Mouse (Mus musculus): ENCODE data around the gene Tomt. TPM values are rescaled to one million over a fixed set of nuclear protein-coding genes. Genes with fewer than 3 reads are reported as not detected.
A peak's percentile ranks its signal among the peaks of the same experiment; 100 is the strongest.
"Not testable (repeated sequence)": the region's sequence is repeated elsewhere in the genome, so short reads cannot be mapped to it uniquely, and the experiment has no call there.

The Tomt gene
- polyA plus RNA-seq, 1 experiment, result 0.07 TPM

GRCm38 (mm10) chr7:101932551-101932950 is 26.4 kb upstream of the Tomt start:
- H3K36me3 ChIP-seq (ENCODE audit: control insufficient read depth, insufficient read depth, low read length), result no peaks in the 10 kb centered on the region
- no peak overlapping the region for H3K4me3 ChIP-seq (ENCODE audit: extremely low read depth, insufficient read depth, insufficient read length)
- 91% methylated on average over 1 of the region's 1 CpGs for WGBS
- H3K4me1 ChIP-seq (ENCODE audit: control insufficient read depth, insufficient read depth, insufficient read length), result peaks cover 2% of the 10 kb centered on the region
- H3K27ac ChIP-seq (ENCODE audit: insufficient read depth, low read length), result no peak overlapping the region
- DNase-seq (ENCODE audit: low read depth in 1 of 2, low spot score in 2 of 2), result no peak
- no peaks in the 10 kb centered on the region for H3K27me3 ChIP-seq (ENCODE audit: control insufficient read depth, insufficient read depth, low read length)
- TF ChIP-seq POLR2A (IDR thresholded peaks at IDR 0.05; ENCODE audit: low read depth, low read length) (no peak), CTCF (IDR thresholded peaks at IDR 0.05; ENCODE audit: extremely low read depth, insufficient read depth, insufficient read length, insufficient replicate concordance) (no peak)

- DNase-seq (ENCODE audit: low read depth in 1 of 2, low spot score in 2 of 2), result no peak
- no peak for TF ChIP-seq POLR2A (IDR thresholded peaks at IDR 0.05; ENCODE audit: low read depth, low read length)
- TF ChIP-seq CTCF (IDR thresholded peaks at IDR 0.05; ENCODE audit: extremely low read depth, insufficient read depth, insufficient read length, insufficient replicate concordance), result no peak
These were observed 21.9 kb upstream of the Tomt start for GRCm38 (mm10) chr7:101928093-101928492.

GRCm38 (mm10) chr7:101925892-101926291 is 19.7 kb upstream of the Tomt start:
- H3K27ac ChIP-seq (ENCODE audit: insufficient read depth, low read length); DNase-seq (ENCODE audit: low read depth in 1 of 2, low spot score in 2 of 2); H3K4me1 ChIP-seq (ENCODE audit: control insufficient read depth, insufficient read depth, insufficient read length); H3K27me3 ChIP-seq (ENCODE audit: control insufficient read depth, insufficient read depth, low read length); H3K36me3 ChIP-seq (ENCODE audit: control insufficient read depth, insufficient read depth, low read length); H3K4me3 ChIP-seq (ENCODE audit: extremely low read depth, insufficient read depth, insufficient read length): not testable (repeated sequence)

More at GRCm38 (mm10) chr7:101928093-101928492, 21.9 kb upstream of the Tomt start:
- H3K4me3 ChIP-seq (ENCODE audit: extremely low read depth, insufficient read depth, insufficient read length), result no peak overlapping the region
- H3K4me1 ChIP-seq (ENCODE audit: control insufficient read depth, insufficient read depth, insufficient read length), result no peaks in the 10 kb centered on the region; the same call in 1 of the 2 replicates
- H3K36me3 ChIP-seq (ENCODE audit: control insufficient read depth, insufficient read depth, low read length), result no peaks in the 10 kb centered on the region
- 86% methylated on average over 3 of the region's 3 CpGs for WGBS
- H3K27ac ChIP-seq (ENCODE audit: insufficient read depth, low read length), result no peak overlapping the region
- H3K27me3 ChIP-seq (ENCODE audit: control insufficient read depth, insufficient read depth, low read length), result no peaks in the 10 kb centered on the region

GRCm38 (mm10) chr7:101918071-101918470 is 11.9 kb upstream of the Tomt start:
- Histone ChIP-seq H3K4me1 (ENCODE audit: control insufficient read depth, insufficient read depth, insufficient read length) (no peaks in the 10 kb centered on the region), H3K36me3 (ENCODE audit: control insufficient read depth, insufficient read depth, low read length) (peaks cover 3% of the 10 kb centered on the region), H3K27me3 (ENCODE audit: control insufficient read depth, insufficient read depth, low read length) (no peaks in the 10 kb centered on the region), H3K27ac (ENCODE audit: insufficient read depth, low read length) (no peak overlapping the region), H3K4me3 (ENCODE audit: extremely low read depth, insufficient read depth, insufficient read length) (no peak overlapping the region)
- DNase-seq (ENCODE audit: low read depth in 1 of 2, low spot score in 2 of 2), result peak in 1 of 2 experiments; percentile 51
- peak; percentile 63; the same call in 1 of the 2 replicates for TF ChIP-seq CTCF (IDR thresholded peaks at IDR 0.05; ENCODE audit: extremely low read depth, insufficient read depth, insufficient read length, insufficient replicate concordance)
- no peak for TF ChIP-seq POLR2A (IDR thresholded peaks at IDR 0.05; ENCODE audit: low read depth, low read length)
- WGBS, result 48% methylated on average over 1 of the region's 1 CpGs

- 0 out of 2 replicates have a peak, but pooled peaks cover under 1% of the 10 kb centered on the region for H3K4me1 ChIP-seq (ENCODE audit: control insufficient read depth, insufficient read depth, insufficient read length)
- TF ChIP-seq CTCF (IDR thresholded peaks at IDR 0.05; ENCODE audit: extremely low read depth, insufficient read depth, insufficient read length, insufficient replicate concordance) (no peak), POLR2A (IDR thresholded peaks at IDR 0.05; ENCODE audit: low read depth, low read length) (no peak)
- 79% methylated on average over 3 of the region's 3 CpGs for WGBS
- H3K4me3 ChIP-seq (ENCODE audit: extremely low read depth, insufficient read depth, insufficient read length), result no peak overlapping the region
- H3K27me3 ChIP-seq (ENCODE audit: control insufficient read depth, insufficient read depth, low read length), result no peaks in the 10 kb centered on the region
- H3K27ac ChIP-seq (ENCODE audit: insufficient read depth, low read length), result no peak overlapping the region
- peaks cover 20% of the 10 kb centered on the region for H3K36me3 ChIP-seq (ENCODE audit: control insufficient read depth, insufficient read depth, low read length)
- no peak for DNase-seq (ENCODE audit: low read depth in 1 of 2, low spot score in 2 of 2)
These were observed 5.8 kb upstream of the Tomt start for GRCm38 (mm10) chr7:101911982-101912381.

GRCm38 (mm10) chr7:101910138-101910537 is 4.0 kb upstream of the Tomt start:
- no peak overlapping the region for H3K27ac ChIP-seq (ENCODE audit: insufficient read depth, low read length)
- WGBS, result 90% methylated on average over 4 of the region's 4 CpGs
- peaks cover 4% of the 10 kb centered on the region; the same call in 1 of the 2 replicates for H3K4me1 ChIP-seq (ENCODE audit: control insufficient read depth, insufficient read depth, insufficient read length)
- TF ChIP-seq CTCF (IDR thresholded peaks at IDR 0.05; ENCODE audit: extremely low read depth, insufficient read depth, insufficient read length, insufficient replicate concordance) (no peak), POLR2A (IDR thresholded peaks at IDR 0.05; ENCODE audit: low read depth, low read length) (no peak)
- no peak overlapping the region for H3K4me3 ChIP-seq (ENCODE audit: extremely low read depth, insufficient read depth, insufficient read length)
- peaks cover 20% of the 10 kb centered on the region for H3K36me3 ChIP-seq (ENCODE audit: control insufficient read depth, insufficient read depth, low read length)
- no peak for DNase-seq (ENCODE audit: low read depth in 1 of 2, low spot score in 2 of 2)
- H3K27me3 ChIP-seq (ENCODE audit: control insufficient read depth, insufficient read depth, low read length), result no peaks in the 10 kb centered on the region

- Histone ChIP-seq H3K4me1 (ENCODE audit: control insufficient read depth, insufficient read depth, insufficient read length) (peaks cover 4% of the 10 kb centered on the region; the same call in 1 of the 2 replicates), H3K4me3 (ENCODE audit: extremely low read depth, insufficient read depth, insufficient read length) (no peak overlapping the region), H3K27ac (ENCODE audit: insufficient read depth, low read length) (peak overlapping the region; percentile 20; the same call in 1 of the 2 replicates), H3K36me3 (ENCODE audit: control insufficient read depth, insufficient read depth, low read length) (peaks cover 17% of the 10 kb centered on the region), H3K27me3 (ENCODE audit: control insufficient read depth, insufficient read depth, low read length) (no peaks in the 10 kb centered on the region)
- TF ChIP-seq POLR2A (IDR thresholded peaks at IDR 0.05; ENCODE audit: low read depth, low read length) (no peak), CTCF (IDR thresholded peaks at IDR 0.05; ENCODE audit: extremely low read depth, insufficient read depth, insufficient read length, insufficient replicate concordance) (no peak)
- DNase-seq (ENCODE audit: low read depth in 1 of 2, low spot score in 2 of 2), result no peak
- WGBS, result 44% methylated on average over 4 of the region's 4 CpGs
These were observed 2.2 kb upstream of the Tomt start for GRCm38 (mm10) chr7:101908367-101908766.

Measured in spleen, adult 2 months (tissue).